Mouse (Mus musculus): ENCODE measurements around the gene Rassf3.

Rassf3 gene

DNA sequence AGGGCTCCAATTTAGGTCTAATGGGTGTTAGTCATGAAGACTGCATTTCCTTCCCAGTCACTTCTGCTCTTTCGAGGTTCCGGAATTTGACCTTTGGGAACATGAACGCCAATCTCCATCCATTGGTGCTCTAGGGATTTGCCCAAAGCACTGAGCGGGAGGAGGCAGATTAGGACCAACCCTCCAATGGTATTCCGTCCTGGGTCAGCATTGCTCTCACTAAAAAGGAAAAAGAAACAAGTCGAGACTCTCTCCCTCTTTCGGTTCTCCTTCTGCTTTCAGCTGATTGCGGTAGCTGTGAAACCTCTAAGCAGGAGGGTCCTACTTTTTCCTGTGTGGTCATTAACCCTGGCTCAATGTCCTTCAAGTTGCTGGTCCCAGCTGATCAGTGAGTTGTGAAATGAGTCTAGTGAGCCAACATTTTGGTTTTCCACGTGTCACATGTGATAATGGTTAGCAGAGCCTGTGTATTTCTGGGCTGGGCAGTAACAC lies 110.3 kb downstream of the Rassf3 start:
- no peak for DNase-seq (ENCODE audit: low spot score)

- peak; percentile 97 for DNase-seq (ENCODE audit: low spot score)
These were observed 111.2 kb downstream of the Rassf3 start, which contains the start of gene Gns for GRCm38 (mm10) chr10:121364801-121365564. TSS of gene Gns (plus strand) at chr10:121365090.

DNA sequence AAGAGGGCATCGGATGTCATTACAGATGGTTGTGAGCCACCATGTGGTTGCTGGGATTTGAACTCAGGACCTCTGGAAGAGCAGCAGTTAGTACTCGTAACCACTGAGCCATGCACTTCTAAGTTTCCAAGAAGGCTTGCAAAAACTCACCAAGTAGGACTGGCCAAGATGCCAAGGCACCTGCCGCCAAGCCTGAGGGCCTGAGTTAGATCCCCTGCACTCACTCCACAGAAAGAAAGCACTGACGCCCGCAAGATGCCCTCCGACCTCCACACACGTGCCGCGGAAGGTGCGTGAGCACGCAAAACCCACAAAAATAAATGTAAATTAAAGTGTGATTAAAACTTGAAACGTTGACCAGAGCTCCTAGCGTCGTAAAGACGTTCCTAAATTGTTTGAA lies 111.8 kb downstream of the Rassf3 start:
- no peak for DNase-seq (ENCODE audit: low spot score)

DNA sequence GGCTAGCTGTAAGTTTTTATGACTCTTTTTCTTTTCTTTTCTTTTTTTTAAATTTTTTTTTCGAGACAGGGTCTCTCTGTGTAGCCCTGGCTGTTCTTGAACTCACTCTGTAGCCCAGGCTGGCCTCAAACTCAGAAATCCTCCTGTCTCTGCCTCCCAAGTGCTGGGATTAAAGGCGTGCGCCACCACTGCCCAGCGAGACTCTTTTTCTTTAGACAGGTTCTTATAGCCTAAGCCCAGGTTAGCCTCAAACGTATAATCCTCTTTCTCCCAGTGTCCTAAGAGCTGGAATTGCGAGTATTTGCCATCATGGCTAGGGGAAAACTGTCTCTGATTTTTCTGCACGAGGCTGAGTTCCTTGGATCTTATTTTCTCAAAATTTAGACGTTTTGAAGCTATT lies 112.9 kb downstream of the Rassf3 start:
- DNase-seq (ENCODE audit: low spot score) = no peak

GRCm38 (mm10) chr10:121360358-121360757 lies 115.8 kb downstream of the Rassf3 start:
- no peak for DNase-seq (ENCODE audit: low spot score)
